Mouse (Mus musculus): ENCODE results near the gene Mcrip2. TPM values are rescaled to one million over a fixed set of nuclear protein-coding genes. Genes with fewer than 3 reads are reported as not detected.
"Not testable (repeated sequence)": the region's sequence is repeated elsewhere in the genome, so short reads cannot be mapped to it uniquely, and the experiment has no call there.

Gene Mcrip2
- total RNA-seq, 2 experiments from 2014 or later: 16.7 to 18.3 TPM

GRCm38 (mm10) chr17:25880913-25881641, 12.5 kb upstream of the Mcrip2 start:
- intact Hi-C loops (cut with DNase I): no loop called here
- no peak for DNase-seq

DNA sequence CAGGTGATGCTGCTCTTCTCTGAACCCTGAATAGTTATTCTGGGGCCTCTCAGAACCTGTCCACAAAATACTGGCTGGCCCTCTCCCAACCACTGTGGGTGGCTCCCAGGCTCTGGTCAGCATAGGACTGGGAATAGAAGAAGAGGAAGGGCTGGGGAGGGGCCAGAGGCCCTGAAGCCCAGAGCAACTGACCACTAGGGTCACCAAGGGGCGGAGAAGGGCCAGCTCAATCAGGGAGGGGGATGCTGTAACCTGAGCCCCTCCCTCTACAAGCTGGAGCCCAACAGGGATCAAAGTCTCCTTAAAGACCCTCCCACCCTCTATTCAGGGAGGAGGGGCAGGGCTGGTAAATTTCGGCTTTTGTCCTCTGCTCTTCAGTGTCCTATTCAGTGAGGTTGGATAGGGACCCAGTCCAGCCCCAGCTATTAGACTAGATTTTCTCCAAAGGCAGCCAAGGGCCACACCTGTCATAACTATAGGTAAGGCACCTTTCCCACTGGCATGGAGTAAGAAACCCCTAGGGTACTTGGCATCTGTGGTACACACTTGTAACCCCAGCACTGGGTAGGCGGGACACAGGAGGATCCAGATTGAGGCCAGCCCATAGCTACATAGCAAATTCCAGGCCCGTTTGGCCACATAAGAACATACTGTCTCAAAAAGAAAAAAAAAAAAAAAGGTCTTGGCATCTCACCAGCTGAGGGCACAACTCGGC, 11.8 kb upstream of the Mcrip2 start, which contains the start of gene Wfikkn1:
Wfikkn1 (minus strand) TSS at position 663 of the 715 bp plus-strand sequence.
- intact Hi-C loops (cut with DNase I): no loop called here

DNA sequence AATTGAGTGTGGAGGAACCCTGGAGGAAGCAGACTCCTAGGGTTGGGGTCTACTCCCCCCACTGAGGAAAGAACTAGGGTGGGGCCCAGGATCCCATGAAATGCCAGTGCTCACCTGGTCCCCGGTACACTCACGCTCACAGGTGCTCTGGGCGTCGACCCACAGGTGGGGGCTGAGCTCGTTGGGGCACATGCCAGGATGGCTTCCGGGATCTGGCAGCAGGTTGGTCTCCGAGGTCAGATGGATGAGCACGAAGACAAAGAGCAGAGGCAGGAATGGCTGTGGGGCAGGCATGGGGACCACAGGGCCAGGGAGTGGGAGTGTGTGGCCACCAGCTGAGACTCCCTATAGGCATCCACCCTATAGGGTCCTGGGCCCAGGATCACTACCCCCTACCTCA, 11.2 kb upstream of the Mcrip2 start:
- no peak for DNase-seq
- intact Hi-C loops (cut with DNase I): no loop called here

More for the DNA sequence above, 11.8 kb upstream of the Mcrip2 start, which contains the start of gene Wfikkn1:
- no peak for DNase-seq

GRCm38 (mm10) chr17:25879261-25879660, 10.7 kb upstream of the Mcrip2 start:
- DNase-seq: peak; percentile 51
- intact Hi-C loops (cut with DNase I): no loop called here

DNA sequence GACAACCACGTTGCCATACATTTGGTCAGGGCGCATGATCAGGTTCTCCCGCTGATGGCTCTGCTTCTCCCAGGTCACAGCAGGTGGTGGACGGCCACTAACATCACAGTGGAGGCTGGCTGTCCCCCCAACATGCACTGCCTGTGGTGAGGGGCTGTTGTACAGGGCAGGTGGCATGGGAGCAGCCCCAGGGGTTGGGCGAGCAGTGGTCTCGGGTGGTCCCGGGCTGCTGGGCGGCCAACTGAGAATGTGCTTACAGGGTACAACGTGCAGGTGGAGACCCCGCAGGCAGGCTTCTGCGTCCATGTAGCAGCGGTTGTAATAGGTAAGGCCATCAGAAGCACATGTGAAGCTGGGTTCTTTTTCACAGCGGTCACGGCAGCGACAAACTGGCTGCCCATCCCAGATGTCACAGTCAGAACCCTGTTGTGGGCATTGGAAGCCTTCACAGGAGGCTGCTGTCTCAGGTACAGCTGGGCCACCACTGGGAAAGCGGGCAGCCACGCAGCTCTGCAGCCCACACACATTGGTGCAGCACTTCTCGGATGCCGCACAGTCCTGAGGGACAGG, 10.1 kb upstream of the Mcrip2 start:
- no peak for DNase-seq
- intact Hi-C loops (cut with DNase I): no loop called here

DNA sequence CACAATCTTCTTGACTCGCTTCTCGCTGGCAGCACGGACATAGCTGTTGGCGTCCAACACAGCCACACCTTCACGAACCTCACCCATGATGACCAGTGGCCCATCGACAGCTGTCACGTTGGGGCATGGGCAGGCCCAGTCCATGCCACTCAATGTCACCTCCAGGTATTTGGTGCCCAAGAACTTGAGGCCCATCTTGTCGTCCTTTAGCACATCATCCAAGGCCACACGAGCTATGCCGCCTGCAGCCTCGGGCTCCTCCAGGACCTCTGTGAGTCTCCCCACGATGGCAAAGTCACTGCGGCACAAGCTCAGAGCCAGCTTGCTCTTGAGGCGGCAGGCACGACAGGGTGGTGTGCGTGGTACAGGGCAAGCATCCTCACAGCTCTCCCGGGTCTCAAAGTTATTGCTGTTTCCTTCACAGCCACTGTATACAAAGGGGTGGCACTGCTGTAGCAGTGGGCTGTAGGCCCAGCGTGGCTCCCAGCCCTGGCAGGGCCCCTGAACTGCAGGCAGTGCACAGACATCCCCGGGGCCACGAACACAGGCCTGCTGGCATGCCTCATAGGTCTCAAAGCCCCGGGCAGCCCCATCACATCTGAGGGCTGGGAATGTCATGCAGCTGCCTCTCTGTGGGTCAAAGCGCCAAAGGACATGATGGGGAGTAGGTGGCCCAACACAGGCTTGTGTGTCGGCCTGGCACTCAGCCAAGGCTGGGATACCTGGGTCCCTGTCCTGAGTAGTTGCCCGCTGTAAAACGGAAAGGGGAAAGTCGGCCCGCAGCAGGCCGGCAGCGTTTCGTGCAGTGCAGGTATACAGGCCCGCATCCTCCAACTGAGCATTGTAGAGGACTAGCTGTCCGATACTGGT, 9.4 kb upstream of the Mcrip2 start:
- no peak for DNase-seq
- intact Hi-C loops (cut with DNase I): no loop called here

DNA sequence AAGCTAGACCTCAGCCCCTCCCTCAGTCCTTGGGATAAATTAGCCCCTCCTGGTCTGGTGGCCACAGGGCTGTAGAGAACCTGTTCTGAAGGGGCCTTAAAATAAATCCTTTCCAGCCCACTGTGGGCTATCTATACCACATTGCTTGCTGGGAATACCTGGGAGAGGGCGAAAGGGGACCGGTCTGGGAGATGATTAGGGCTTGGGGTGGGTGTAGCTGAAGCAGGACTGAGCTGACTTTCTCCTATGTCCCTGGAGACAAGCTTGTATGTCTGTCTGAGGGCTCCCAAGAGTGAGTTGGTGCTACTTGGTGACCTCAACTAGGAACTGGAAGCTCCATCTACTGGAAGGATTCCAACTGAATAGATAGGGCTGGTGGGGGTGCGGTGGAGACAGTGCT, 8.5 kb upstream of the Mcrip2 start:
- intact Hi-C loops (cut with DNase I): no loop called here

DNA sequence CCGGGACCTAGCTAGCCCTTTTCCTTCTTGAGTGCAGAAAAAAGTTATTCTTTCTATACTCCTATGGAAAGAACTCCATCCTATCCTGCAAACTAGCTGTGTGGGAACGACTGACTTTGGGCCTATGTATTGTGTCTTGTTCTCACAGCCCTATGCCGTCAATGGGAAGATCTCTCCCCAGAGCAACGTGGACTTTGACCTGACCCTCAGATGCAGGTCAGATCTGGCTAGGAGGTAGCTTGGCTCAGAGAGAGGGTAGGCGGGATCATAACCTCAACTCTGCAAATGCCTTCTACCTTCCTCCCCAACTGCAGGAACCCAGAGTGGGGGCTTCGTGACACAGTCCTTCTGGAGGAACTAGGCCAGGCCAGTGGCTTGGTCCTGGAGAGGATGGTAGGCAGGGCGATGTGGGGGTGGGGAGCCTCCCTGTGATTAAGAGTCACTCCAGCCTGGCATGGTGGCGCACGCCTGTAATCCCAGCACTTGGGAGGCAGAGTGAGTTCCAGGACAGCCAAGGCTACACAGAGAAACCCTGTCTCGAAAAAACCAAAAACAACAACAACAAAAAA, 7.9 kb upstream of the Mcrip2 start:
- intact Hi-C loops (cut with DNase I): no loop called here
- no peak for DNase-seq

More for the DNA sequence above, 8.5 kb upstream of the Mcrip2 start:
- DNase-seq: no peak

- DNase-seq: peak; percentile 93
- intact Hi-C loops (cut with DNase I): no loop called here
These were observed 6.9 kb upstream of the Mcrip2 start for GRCm38 (mm10) chr17:25875171-25876136.

DNA sequence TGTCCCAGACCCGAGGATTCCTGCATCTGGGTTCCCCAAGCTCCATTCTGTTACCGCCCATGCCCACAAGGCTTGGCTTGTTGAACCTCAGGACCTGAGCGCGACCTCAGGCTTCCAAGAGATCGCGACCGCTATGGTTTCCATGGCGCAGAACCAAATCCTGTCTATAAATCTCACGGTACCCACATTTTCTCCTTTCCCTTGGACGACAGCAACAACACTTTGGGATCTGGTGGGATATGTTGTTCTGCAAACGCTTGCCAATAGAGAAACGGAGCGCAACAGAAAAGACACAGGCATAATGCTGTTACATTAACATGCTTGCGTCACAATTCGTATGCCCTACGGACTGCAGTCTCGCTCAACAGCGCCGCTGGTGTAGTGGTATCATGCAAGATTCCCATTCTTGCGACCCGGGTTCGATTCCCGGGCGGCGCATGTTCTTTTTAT, 6.2 kb upstream of the Mcrip2 start, which contains the start of gene Mettl26:
Mettl26 (plus strand) TSS at position 354 of the 450 bp plus-strand sequence.
- intact Hi-C loops (cut with DNase I): no loop called here

GRCm38 (mm10) chr17:25874148-25874720, 5.7 kb upstream of the Mcrip2 start:
- intact Hi-C loops (cut with DNase I): no loop called here
- no peak for DNase-seq

More for the DNA sequence above, 6.2 kb upstream of the Mcrip2 start, which contains the start of gene Mettl26:
- peak; percentile 92 for DNase-seq

- DNase-seq: no peak
- intact Hi-C loops (cut with DNase I): no loop called here
These were observed 5.0 kb upstream of the Mcrip2 start for GRCm38 (mm10) chr17:25873405-25874147.

GRCm38 (mm10) chr17:25872676-25873075, 4.1 kb upstream of the Mcrip2 start:
- intact Hi-C loops (cut with DNase I): no loop called here
- DNase-seq: no peak

GRCm38 (mm10) chr17:25871566-25871965, 3.0 kb upstream of the Mcrip2 start:
- intact Hi-C loops (cut with DNase I); DNase-seq: not testable (repeated sequence)

- intact Hi-C loops (cut with DNase I): no loop called here
- no peak for DNase-seq
These were observed 1.4 kb upstream of the Mcrip2 start for GRCm38 (mm10) chr17:25869954-25870353.

GRCm38 (mm10) chr17:25869498-25869897, 934 bp upstream of the Mcrip2 start:
- intact Hi-C loops (cut with DNase I): no loop called here

GRCm38 (mm10) chr17:25867836-25868600, 546 bp downstream of the Mcrip2 start:
- DNase-seq: no peak
- intact Hi-C loops (cut with DNase I): no loop called here

More at GRCm38 (mm10) chr17:25869498-25869897, 934 bp upstream of the Mcrip2 start:
- DNase-seq: no peak
